Mouse (Mus musculus) lung, adult 2 months (tissue): Measurements from ENCODE around the gene Chmp4b.

Source experiments
- CTCF ChIP-seq: fragments of 200-500 bp; IDR thresholded peaks from 2 replicates; pipeline ENCODE4 v1.5.1; 2011; ENCODE audit warnings: mild to moderate bottlenecking, low read length, control low read depth; ENCODE audit not compliant: insufficient read depth
- POLR2A ChIP-seq: fragments of 200-500 bp; IDR thresholded peaks from 2 replicates; pipeline ENCODE4 v1.6.1; 2011; ENCODE audit warnings: low read depth, mild to moderate bottlenecking, control low read depth, low read length, borderline replicate concordance; ENCODE audit errors: extremely low read depth

DNA sequence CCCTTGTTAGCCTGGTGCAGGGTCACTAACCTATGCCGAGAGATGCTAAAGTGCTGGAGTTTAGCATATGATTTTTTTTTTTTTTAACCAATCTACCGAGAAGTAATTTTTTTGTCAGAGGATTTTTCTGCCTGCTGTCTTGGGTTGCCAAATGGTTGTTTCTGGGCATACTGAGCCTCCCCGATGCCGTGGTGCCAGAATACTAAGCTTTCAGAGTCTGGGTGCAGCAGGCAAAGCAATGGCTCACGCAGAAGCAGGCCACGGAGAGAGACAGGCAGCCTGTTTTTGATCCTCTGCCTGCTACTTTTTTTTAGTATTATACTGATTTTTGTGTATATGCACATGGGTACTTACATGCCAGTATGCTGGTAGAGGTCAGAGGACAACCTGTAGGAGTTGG is 29.4 kb downstream of the Chmp4b start:
- no peak for TF ChIP-seq CTCF
- TF ChIP-seq POLR2A, result no peak
